In genomic region chr10:77497185-77497584, GRCm38 (mm10) we compare ENCODE assay signal across 14 mouse cellular contexts.
"Had no signal": no experiment of that assay in that cellular context is flagged by ENCODE, and none has a peak within 500 bp of the region (broad histone marks: within the 10 kb centered on the region; RNA-seq: fewer than 3 reads in every experiment).

No protein-coding gene starts in this region.

- H3K27me3 ChIP-seq: midbrain, embryonic 12.5 days; neural tube, embryonic 12.5 days; stomach, embryonic 15.5 days had no signal

- DNase-seq: lung, adult 18-20 months; lung, postnatal 4 days; midbrain, embryonic 14.5 days; retina, postnatal 1 day; right cerebral cortex, adult 18-20 months; thymus, adult 2 months; thymus, postnatal 25 days; thymus, postnatal 4 days had no signal

- H3K27ac ChIP-seq: liver, embryonic 14.5 days; midbrain, embryonic 10.5 days; midbrain, embryonic 12.5 days; neural tube, embryonic 12.5 days; stomach, embryonic 15.5 days; stomach, postnatal 0 days had no signal

- H3K4me3 ChIP-seq: midbrain, embryonic 10.5 days; midbrain, embryonic 12.5 days; neural tube, embryonic 12.5 days; stomach, embryonic 15.5 days had no signal

- H3K9me3 ChIP-seq: midbrain, embryonic 10.5 days; midbrain, embryonic 12.5 days; neural tube, embryonic 12.5 days; stomach, embryonic 15.5 days had no signal

- H3K9ac ChIP-seq: liver, embryonic 14.5 days; midbrain, embryonic 12.5 days; neural tube, embryonic 12.5 days; stomach, embryonic 15.5 days had no signal

- H3K4me2 ChIP-seq: midbrain, embryonic 12.5 days; neural tube, embryonic 12.5 days; stomach, embryonic 15.5 days had no signal

- H3K4me1 ChIP-seq: midbrain, embryonic 10.5 days; midbrain, embryonic 12.5 days; neural tube, embryonic 12.5 days had no signal
